Mouse (Mus musculus) intestine, postnatal 0 days (tissue): ENCODE data around the gene Npdc1. TPM values are rescaled to one million over a fixed set of nuclear protein-coding genes. Genes with fewer than 3 reads are reported as not detected.

ENCODE experiments used
- ATAC-seq: fragments of 200-750 bp; cut with Nextera tagmentation; 2 replicates; pipeline ENCODE4 v1.8.0; 2017; ENCODE audit warnings: mild to moderate bottlenecking, moderate TSS enrichment, moderate library complexity
- H3K27ac ChIP-seq: fragments of 300-500 bp; sonication (generic); 2 replicates; pipeline ENCODE4 v1.5.1; 2014; ENCODE audit warnings: mild to moderate bottlenecking, low read depth, low read length, moderate library complexity
- H3K27me3 ChIP-seq: fragments of 300-500 bp; sonication (generic); replicated peaks from 2 replicates; pipeline ENCODE4 v1.6.1; 2014; ENCODE audit warnings: low read length, mixed read lengths; ENCODE audit not compliant: control insufficient read depth, insufficient read depth
- H3K36me3 ChIP-seq: fragments of 300-500 bp; sonication (generic); 2 replicates; pipeline ENCODE4 v1.6.1; 2014; ENCODE audit warnings: mild to moderate bottlenecking, moderate library complexity; ENCODE audit not compliant: control insufficient read depth, insufficient read depth
- H3K4me1 ChIP-seq: fragments of 300-500 bp; sonication (generic); replicated peaks from 2 replicates; pipeline ENCODE4 v1.6.1; 2014; ENCODE audit warnings: antibody characterized with exemption, low read length, mixed read lengths; ENCODE audit not compliant: control insufficient read depth, insufficient read depth
- H3K4me2 ChIP-seq: fragments of 300-500 bp; sonication (generic); replicated peaks from 2 replicates; pipeline ENCODE4 v1.6.1; 2014; ENCODE audit warnings: low read depth, mild to moderate bottlenecking, moderate library complexity
- H3K4me3 ChIP-seq: fragments of 300-500 bp; sonication (generic); 2 replicates; pipeline ENCODE4 v1.5.1; 2014; ENCODE audit warnings: low read depth, low read length
- H3K9ac ChIP-seq: fragments of 300-500 bp; sonication (generic); 2 replicates; pipeline ENCODE4 v1.6.1; 2014; ENCODE audit warnings: mild to moderate bottlenecking, low read depth, low read length
- H3K9me3 ChIP-seq: fragments of 300-500 bp; sonication (generic); 2 replicates; pipeline ENCODE4 v1.6.1; 2016; ENCODE audit warnings: mixed run types; ENCODE audit not compliant: control insufficient read depth
- CTCF ChIP-seq: sonication (generic); IDR thresholded peaks from 2 replicates; pipeline ENCODE4 v1.5.1; 2016; ENCODE audit warnings: low read depth, mild to moderate bottlenecking, control low read depth, antibody characterized with exemption, moderate library complexity
- WGBS: fragments of 180-500 bp; shearing (Covaris S2); extraction: QIAGEN DNeasy Blood & Tissue Kit; methylation state at CpG from one replicate; pipeline ENCODE4 v1.1.7; 2014; 5-methylcytosine and 5-hydroxymethylcytosine counted together
- polyA plus RNA-seq: library from polyadenylated mRNA; unstranded; fragments of >200 nt; fragmentation: Nextera tagmentation; extraction: Ambion mirVana; gene quantifications from 2 replicates; pipeline ENCODE4 v1.2.1, GENCODE M21; 2015

Gene Npdc1
- polyA plus RNA-seq, 1 experiment from 2014 or later, result 52.3 TPM

- Histone ChIP-seq H3K4me3 (no peak overlapping the region), H3K9ac (no peak overlapping the region), H3K27me3 (0 out of 2 replicates have a peak, but pooled peaks cover 6% of the 10 kb centered on the region), H3K4me1 (no peaks in the 10 kb centered on the region), H3K36me3 (no peaks in the 10 kb centered on the region), H3K9me3 (no peaks in the 10 kb centered on the region), H3K4me2 (peak overlapping the region; percentile 41; the same call in 1 of the 2 replicates), H3K27ac (no peak overlapping the region)
- ATAC-seq, result no peak
- 27% methylated on average over 16 of the region's 16 CpGs for WGBS
- no peak for TF ChIP-seq CTCF
Observed at GRCm38 (mm10) chr2:25400291-25400690, 1.1 kb downstream of the Npdc1 start.

GRCm38 (mm10) chr2:25400764-25401163 lies 1.6 kb downstream of the Npdc1 start:
- WGBS, result 2% methylated on average over 17 of the region's 17 CpGs
- peak; percentile 87 for TF ChIP-seq CTCF
- no peak for ATAC-seq
- Histone ChIP-seq H3K4me1 (no peaks in the 10 kb centered on the region), H3K36me3 (no peaks in the 10 kb centered on the region), H3K4me2 (peak overlapping the region; percentile 41), H3K9ac (no peak overlapping the region), H3K27me3 (0 out of 2 replicates have a peak, but pooled peaks cover 6% of the 10 kb centered on the region), H3K27ac (no peak overlapping the region), H3K4me3 (no peak overlapping the region), H3K9me3 (no peaks in the 10 kb centered on the region)

- Histone ChIP-seq H3K4me2 (peak overlapping the region; percentile 90), H3K9ac (no peak overlapping the region), H3K4me1 (no peaks in the 10 kb centered on the region), H3K27ac (no peak overlapping the region), H3K9me3 (no peaks in the 10 kb centered on the region), H3K36me3 (no peaks in the 10 kb centered on the region), H3K27me3 (0 out of 2 replicates have a peak, but pooled peaks cover 6% of the 10 kb centered on the region), H3K4me3 (peak overlapping the region; percentile 60)
- TF ChIP-seq CTCF, result peak; percentile 88
- ATAC-seq, result peak; percentile 32; the same call in 1 of the 2 replicates
- 0% methylated on average over 13 of the region's 13 CpGs for WGBS
Observed at GRCm38 (mm10) chr2:25402377-25402971, 3.3 kb downstream of the Npdc1 start.

GRCm38 (mm10) chr2:25402972-25403601 lies 3.9 kb downstream of the Npdc1 start:
- ATAC-seq, result peak; percentile 62
- Histone ChIP-seq H3K4me3 (peak overlapping the region; percentile 60), H3K9me3 (no peaks in the 10 kb centered on the region), H3K4me2 (peak overlapping the region; percentile 90), H3K9ac (peak overlapping the region; percentile 45), H3K36me3 (no peaks in the 10 kb centered on the region), H3K27me3 (0 out of 2 replicates have a peak, but pooled peaks cover 6% of the 10 kb centered on the region), H3K27ac (peak overlapping the region; percentile 50), H3K4me1 (no peaks in the 10 kb centered on the region)
- WGBS, result 2% methylated on average over 53 of the region's 54 CpGs
- TF ChIP-seq CTCF, result no peak

- Histone ChIP-seq H3K27ac (no peak overlapping the region), H3K36me3 (no peaks in the 10 kb centered on the region), H3K27me3 (0 out of 2 replicates have a peak, but pooled peaks cover 3% of the 10 kb centered on the region), H3K4me3 (no peak overlapping the region), H3K4me1 (no peaks in the 10 kb centered on the region), H3K4me2 (no peak overlapping the region), H3K9ac (no peak overlapping the region), H3K9me3 (no peaks in the 10 kb centered on the region)
- no peak for TF ChIP-seq CTCF
- ATAC-seq, result no peak
- WGBS, result 93% methylated on average over 4 of the region's 4 CpGs
Observed at GRCm38 (mm10) chr2:25403994-25404393, 4.8 kb downstream of the Npdc1 start.

GRCm38 (mm10) chr2:25408908-25409307 lies 9.8 kb downstream of the Npdc1 start:
- H3K4me3 ChIP-seq, result no peak overlapping the region
- H3K36me3 ChIP-seq, result no peaks in the 10 kb centered on the region
- no peaks in the 10 kb centered on the region for H3K4me1 ChIP-seq
- no peak overlapping the region for H3K4me2 ChIP-seq
- no peaks in the 10 kb centered on the region for H3K27me3 ChIP-seq
- H3K27ac ChIP-seq, result no peak overlapping the region
- H3K9me3 ChIP-seq, result no peaks in the 10 kb centered on the region
- 87% methylated on average over 10 of the region's 10 CpGs for WGBS
- no peak for ATAC-seq
- H3K9ac ChIP-seq, result no peak overlapping the region
- no peak for TF ChIP-seq CTCF
